Mouse (Mus musculus) forebrain, embryonic 11.5 days (tissue): ENCODE results near the gene Rnasek. TPM values are rescaled to one million over a fixed set of nuclear protein-coding genes. Genes with fewer than 3 reads are reported as not detected.

Experiments used
- ATAC-seq: fragments of 200-750 bp; cut with Nextera tagmentation; replicated peaks from 2 replicates; pipeline ENCODE4 v1.8.0; 2017; ENCODE audit warnings: moderate TSS enrichment; ENCODE audit not compliant: low FRiP score
- DNase-seq: peaks from one replicate; pipeline ENCODE4 v3.0.0-alpha.2; 2017; ENCODE audit warnings: low spot score
- H3K27ac ChIP-seq: fragments of 300-500 bp; sonication (generic); 2 replicates; pipeline ENCODE4 v1.5.1; 2014; ENCODE audit warnings: low read depth, low read length
- H3K27me3 ChIP-seq: fragments of 300-500 bp; sonication (generic); 2 replicates; pipeline ENCODE4 v1.6.1; 2014; ENCODE audit warnings: mild to moderate bottlenecking, low read length, mixed read lengths; ENCODE audit not compliant: control insufficient read depth, insufficient read depth
- H3K36me3 ChIP-seq: fragments of 300-500 bp; sonication (generic); 2 replicates; pipeline ENCODE4 v1.6.1; 2014; ENCODE audit warnings: mild to moderate bottlenecking, low read length, moderate library complexity, mixed read lengths; ENCODE audit not compliant: control insufficient read depth, insufficient read depth
- H3K4me1 ChIP-seq: fragments of 300-500 bp; sonication (generic); replicated peaks from 2 replicates; pipeline ENCODE4 v1.6.1; 2014; ENCODE audit warnings: low read length, mixed read lengths; ENCODE audit not compliant: control insufficient read depth, insufficient read depth
- H3K4me2 ChIP-seq: fragments of 300-500 bp; sonication (generic); 2 replicates; pipeline ENCODE4 v1.6.1; 2014; ENCODE audit warnings: low read depth, mild to moderate bottlenecking, low read length, moderate library complexity, mixed read lengths; ENCODE audit not compliant: severe bottlenecking
- H3K4me3 ChIP-seq: fragments of 300-500 bp; sonication (generic); 2 replicates; pipeline ENCODE4 v1.5.1; 2014; ENCODE audit warnings: low read depth, low read length
- H3K9ac ChIP-seq: fragments of 300-500 bp; sonication (generic); 2 replicates; pipeline ENCODE4 v1.6.1; 2014; ENCODE audit warnings: low read length
- H3K9me3 ChIP-seq: fragments of 300-500 bp; sonication (generic); 2 replicates; pipeline ENCODE4 v1.6.1; 2016; ENCODE audit warnings: low read length, mixed read lengths; ENCODE audit not compliant: control insufficient read depth
- WGBS: fragments of 180-500 bp; shearing (Covaris S2); extraction: QIAGEN DNeasy Blood & Tissue Kit; methylation state at CpG from one replicate; pipeline ENCODE4 v1.1.7; 2014; 5-methylcytosine and 5-hydroxymethylcytosine counted together
- polyA plus RNA-seq: library from polyadenylated mRNA; unstranded; fragments of >200 nt; fragmentation: Nextera tagmentation; extraction: Ambion mirVana; gene quantifications from 2 replicates; pipeline ENCODE4 v1.2.1, GENCODE M21; 2014

The Rnasek gene
- polyA plus RNA-seq, 1 experiment from 2014 or later = 110 TPM

GRCm38 (mm10) chr11:70210681-70211080 lies 29.0 kb downstream of the Rnasek start:
- Histone ChIP-seq H3K27me3 (peaks cover 26% of the 10 kb centered on the region), H3K4me3 (no peak overlapping the region), H3K9me3 (no peaks in the 10 kb centered on the region), H3K9ac (no peak overlapping the region), H3K27ac (no peak overlapping the region), H3K4me1 (peaks cover 8% of the 10 kb centered on the region; the same call in 1 of the 2 replicates), H3K4me2 (no peak overlapping the region), H3K36me3 (no peaks in the 10 kb centered on the region)
- 90% methylated on average over 2 of the region's 2 CpGs for WGBS
- no peak for ATAC-seq
- DNase-seq = no peak

- WGBS = 86% methylated on average over 5 of the region's 5 CpGs
- H3K27ac ChIP-seq = no peak overlapping the region
- H3K36me3 ChIP-seq = no peaks in the 10 kb centered on the region
- H3K4me3 ChIP-seq = no peak overlapping the region
- H3K4me1 ChIP-seq = peaks cover 3% of the 10 kb centered on the region; the same call in 1 of the 2 replicates
- peaks cover 8% of the 10 kb centered on the region for H3K27me3 ChIP-seq
- H3K4me2 ChIP-seq = no peak overlapping the region
- no peak overlapping the region for H3K9ac ChIP-seq
- H3K9me3 ChIP-seq = no peaks in the 10 kb centered on the region
- DNase-seq = no peak
- ATAC-seq = no peak
Measured at GRCm38 (mm10) chr11:70208778-70209388, 30.8 kb downstream of the Rnasek start.

GRCm38 (mm10) chr11:70207283-70207682 lies 32.4 kb downstream of the Rnasek start:
- Histone ChIP-seq H3K4me3 (no peak overlapping the region), H3K4me1 (no peaks in the 10 kb centered on the region), H3K9ac (no peak overlapping the region), H3K27me3 (no peaks in the 10 kb centered on the region), H3K4me2 (no peak overlapping the region), H3K9me3 (no peaks in the 10 kb centered on the region), H3K36me3 (no peaks in the 10 kb centered on the region), H3K27ac (no peak overlapping the region)
- 90% methylated on average over 7 of the region's 7 CpGs for WGBS
- no peak for DNase-seq
- ATAC-seq = no peak

GRCm38 (mm10) chr11:70206801-70207200 lies 32.8 kb downstream of the Rnasek start:
- 87% methylated on average over 2 of the region's 2 CpGs for WGBS
- Histone ChIP-seq H3K9ac (no peak overlapping the region), H3K36me3 (no peaks in the 10 kb centered on the region), H3K4me1 (no peaks in the 10 kb centered on the region), H3K4me3 (no peak overlapping the region), H3K4me2 (no peak overlapping the region), H3K9me3 (no peaks in the 10 kb centered on the region), H3K27me3 (no peaks in the 10 kb centered on the region), H3K27ac (no peak overlapping the region)
- DNase-seq (no peak), ATAC-seq (no peak)

GRCm38 (mm10) chr11:70201691-70202090 lies 38.0 kb downstream of the Rnasek start:
- no peak for ATAC-seq
- no peaks in the 10 kb centered on the region for H3K4me1 ChIP-seq

GRCm38 (mm10) chr11:70200036-70200608 lies 39.5 kb downstream of the Rnasek start:
- Histone ChIP-seq H3K9me3 (no peaks in the 10 kb centered on the region), H3K4me1 (no peaks in the 10 kb centered on the region), H3K36me3 (no peaks in the 10 kb centered on the region), H3K27ac (no peak overlapping the region), H3K4me2 (no peak overlapping the region), H3K4me3 (no peak overlapping the region), H3K27me3 (no peaks in the 10 kb centered on the region), H3K9ac (no peak overlapping the region)
- ATAC-seq (no peak), DNase-seq (no peak)
- 83% methylated on average over 5 of the region's 5 CpGs for WGBS

More at GRCm38 (mm10) chr11:70201691-70202090, 38.0 kb downstream of the Rnasek start:
- Histone ChIP-seq H3K36me3 (no peaks in the 10 kb centered on the region), H3K27me3 (no peaks in the 10 kb centered on the region), H3K9me3 (no peaks in the 10 kb centered on the region), H3K9ac (no peak overlapping the region), H3K27ac (no peak overlapping the region), H3K4me2 (no peak overlapping the region), H3K4me3 (no peak overlapping the region)
- WGBS = 35% methylated on average over 5 of the region's 5 CpGs
- peak; percentile 91 for DNase-seq

- no peak for DNase-seq
- WGBS = 84% methylated on average over 8 of the region's 8 CpGs
- no peaks in the 10 kb centered on the region for H3K9me3 ChIP-seq
- no peak overlapping the region for H3K4me2 ChIP-seq
- H3K4me1 ChIP-seq = no peaks in the 10 kb centered on the region
- H3K4me3 ChIP-seq = no peak overlapping the region
- no peaks in the 10 kb centered on the region for H3K27me3 ChIP-seq
- no peaks in the 10 kb centered on the region for H3K36me3 ChIP-seq
- H3K9ac ChIP-seq = no peak overlapping the region
- H3K27ac ChIP-seq = no peak overlapping the region
- no peak for ATAC-seq
Measured at GRCm38 (mm10) chr11:70199107-70199506, 40.5 kb downstream of the Rnasek start.

- Histone ChIP-seq H3K9me3 (no peaks in the 10 kb centered on the region), H3K36me3 (no peaks in the 10 kb centered on the region), H3K27me3 (no peaks in the 10 kb centered on the region), H3K9ac (no peak overlapping the region), H3K4me3 (no peak overlapping the region), H3K27ac (no peak overlapping the region), H3K4me1 (no peaks in the 10 kb centered on the region), H3K4me2 (no peak overlapping the region)
- DNase-seq (no peak), ATAC-seq (no peak)
- WGBS = 87% methylated on average over 3 of the region's 3 CpGs
Measured at GRCm38 (mm10) chr11:70198332-70198731, 41.3 kb downstream of the Rnasek start.
